In the genomic region with DNA sequence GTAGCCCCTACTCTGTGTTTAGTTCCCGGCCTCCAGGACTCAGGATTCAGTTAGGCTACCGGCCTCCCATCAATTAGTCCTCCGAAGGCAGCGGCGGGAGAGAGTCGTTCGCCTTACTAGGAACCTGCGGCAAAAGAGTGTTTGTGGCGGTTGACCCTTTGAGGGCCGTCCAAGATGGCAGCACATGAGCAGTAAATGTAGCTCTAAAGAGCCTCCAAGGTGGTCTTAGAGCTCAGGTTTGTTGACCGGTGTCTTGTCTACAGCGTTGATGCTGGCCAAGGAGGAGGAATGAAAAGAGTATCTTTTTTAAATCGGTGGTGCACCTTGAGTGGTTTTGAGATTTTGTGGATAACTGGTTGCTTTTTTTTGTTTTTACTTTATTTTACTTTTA, we compare ENCODE assay signal across 9 mouse cellular contexts. TPM values are rescaled to one million over a fixed set of nuclear protein-coding genes. Genes with fewer than 3 reads are reported as not detected.
A peak's percentile ranks its signal among the peaks of the same experiment; 100 is the strongest.
DNase-seq lines count a peak whose midpoint lies in the region; ATAC-seq and TF ChIP-seq lines count a peak whose summit lies in the region.
"Had no signal": no experiment of that assay in that cellular context is flagged by ENCODE, and none has a peak within 500 bp of the region (broad histone marks: within the 10 kb centered on the region; RNA-seq: fewer than 3 reads in every experiment).

No protein-coding gene starts in this region.

- H3K4me1 ChIP-seq in kidney, adult 2 months (ENCODE audit: control insufficient read depth, insufficient read depth, low read length) = peaks cover 4% of the 10 kb centered on the region; the same call in 1 of the 2 replicates
- H3K4me1 ChIP-seq in embryonic facial prominence, embryonic 10.5 days = peaks cover 9% of the 10 kb centered on the region; the same call in 1 of the 2 replicates
- H3K4me1 ChIP-seq in hindbrain, embryonic 16.5 days (ENCODE audit: control insufficient read depth, insufficient read depth, low read depth, low read length) = peaks cover 5% of the 10 kb centered on the region; the same call in 1 of the 2 replicates
- peaks cover 5% of the 10 kb centered on the region; the same call in 1 of the 2 replicates for H3K4me1 ChIP-seq in midbrain, embryonic 12.5 days

- no peaks in the 10 kb centered on the region for H3K9me3 ChIP-seq in embryonic facial prominence, embryonic 10.5 days
- no peaks in the 10 kb centered on the region for H3K9me3 ChIP-seq in hindbrain, embryonic 16.5 days (ENCODE audit: control insufficient read depth, low read length)
- H3K9me3 ChIP-seq in midbrain, embryonic 12.5 days = no peaks in the 10 kb centered on the region

- no peak for TF ChIP-seq POLR2A in kidney, adult 2 months (IDR thresholded peaks at IDR 0.05; ENCODE audit: low read depth, low read length)

- 18% methylated on average over 13 of the region's 13 CpGs for WGBS in kidney, adult 2 months
- 21% methylated on average over 13 of the region's 13 CpGs for WGBS in embryonic facial prominence, embryonic 10.5 days
- WGBS in hindbrain, embryonic 16.5 days = 18% methylated on average over 13 of the region's 13 CpGs
- WGBS in midbrain, embryonic 12.5 days = 18% methylated on average over 13 of the region's 13 CpGs

- no peaks in the 10 kb centered on the region for H3K36me3 ChIP-seq in kidney, adult 2 months (ENCODE audit: control insufficient read depth, insufficient read depth, low read length)
- H3K36me3 ChIP-seq in embryonic facial prominence, embryonic 10.5 days (replicated peaks) = no peaks in the 10 kb centered on the region
- H3K36me3 ChIP-seq in hindbrain, embryonic 16.5 days (ENCODE audit: control insufficient read depth, insufficient read depth, low read length) = no peaks in the 10 kb centered on the region
- no peaks in the 10 kb centered on the region for H3K36me3 ChIP-seq in midbrain, embryonic 12.5 days
- H3K36me3 ChIP-seq: G1E had no signal

- no peaks in the 10 kb centered on the region for H3K27me3 ChIP-seq in kidney, adult 2 months (replicated peaks; ENCODE audit: control insufficient read depth, insufficient read depth, low read length)
- H3K27me3 ChIP-seq in embryonic facial prominence, embryonic 10.5 days (replicated peaks; ENCODE audit: low read depth, poor library complexity, severe bottlenecking) = no peaks in the 10 kb centered on the region
- no peaks in the 10 kb centered on the region for H3K27me3 ChIP-seq in hindbrain, embryonic 16.5 days (replicated peaks; ENCODE audit: control insufficient read depth, insufficient read depth, low read length)
- no peaks in the 10 kb centered on the region for H3K27me3 ChIP-seq in midbrain, embryonic 12.5 days

- H3K4me2 ChIP-seq in hindbrain, embryonic 16.5 days (ENCODE audit: low read length) = peak overlapping the region; percentile 63
- H3K4me2 ChIP-seq in midbrain, embryonic 12.5 days (replicated peaks) = peak overlapping the region; percentile 67

- peak overlapping the region; percentile 75 for H3K4me3 ChIP-seq in kidney, adult 2 months (ENCODE audit: insufficient read depth, low read depth, low read length)
- peak overlapping the region; percentile 70 for H3K4me3 ChIP-seq in embryonic facial prominence, embryonic 10.5 days
- peak overlapping the region; percentile 80 for H3K4me3 ChIP-seq in hindbrain, embryonic 16.5 days (ENCODE audit: low read length)
- peak overlapping the region; percentile 70 for H3K4me3 ChIP-seq in midbrain, embryonic 12.5 days

- H3K27ac ChIP-seq in kidney, adult 2 months (ENCODE audit: insufficient read depth, low read depth, low read length) = 0 out of 2 replicates have a peak overlapping the region, but pooled peaks have one; percentile 61
- H3K27ac ChIP-seq in embryonic facial prominence, embryonic 10.5 days (replicated peaks) = peak overlapping the region; percentile 95
- peak overlapping the region; percentile 99 for H3K27ac ChIP-seq in hindbrain, embryonic 16.5 days (ENCODE audit: low read depth, low read length)
- peak overlapping the region; percentile 95 for H3K27ac ChIP-seq in midbrain, embryonic 12.5 days (replicated peaks)

- peak overlapping the region; percentile 95 for H3K9ac ChIP-seq in hindbrain, embryonic 16.5 days (ENCODE audit: low read depth, low read length)
- peak overlapping the region; percentile 78; the same call in 1 of the 2 replicates for H3K9ac ChIP-seq in midbrain, embryonic 12.5 days (replicated peaks)

- TF ChIP-seq CTCF in kidney, adult 2 months (conservative IDR thresholded peaks at IDR 0.05; ENCODE audit: insufficient read depth, insufficient read length, low read depth, low read length) = no peak

- ATAC-seq in hindbrain, embryonic 16.5 days = peak; percentile 43
- ATAC-seq in midbrain, embryonic 12.5 days (ENCODE audit: low FRiP score, low read depth) = peak; percentile 50; the same call in 1 of the 2 replicates
- no peak for ATAC-seq in monocyte, adult 5-6 weeks (replicated peaks; ENCODE audit: insufficient number of reproducible peaks, low FRiP score, low TSS enrichment, poor library complexity, severe bottlenecking)

- no peak for DNase-seq in kidney, adult 2 months
- no peak for DNase-seq in kidney, postnatal 14 days
- no peak for DNase-seq in embryonic facial prominence, embryonic 10.5 days (ENCODE audit: low spot score)
- no peak for DNase-seq in layer of hippocampus, adult 18-20 months (ENCODE audit: low spot score in 2 of 2)
- DNase-seq in gastrocnemius, adult 18-20 months (ENCODE audit: low spot score) = no peak

RNA-seq across cellular contexts. Expression of a gene that starts 0.3 kb away (rescaled TPM):
- polyA plus RNA-seq in kidney, adult 2 months (2012; rRNA removed) = 0.38 and 0.56 TPM in 2 replicates
- polyA plus RNA-seq in embryonic facial prominence, embryonic 10.5 days (2016; fragmentation: Nextera tagmentation; extraction: Ambion mirVana) = 1.4 and 2.4 TPM in 2 replicates
- 6.6 and 7.0 TPM in 2 replicates for polyA plus RNA-seq in hindbrain, embryonic 16.5 days (2015; fragmentation: Nextera tagmentation; extraction: Ambion mirVana)
- 4.2 TPM in 2 replicates for polyA plus RNA-seq in midbrain, embryonic 12.5 days (2016; fragmentation: Nextera tagmentation; extraction: Ambion mirVana)
- 10 to 100 TPM; 21.9 to 26.6 TPM for total RNA-seq in layer of hippocampus, adult 18-20 months (2021)
- total RNA-seq in gastrocnemius, adult 18-20 months (2021) = 1 to 10 TPM; 7.8 to 8.8 TPM
- total RNA-seq in monocyte, adult 5-6 weeks (2017) = 0.29 to 0.57 TPM in 2 of 3 replicates, not detected in the other
- polyA plus RNA-seq: G1E had no signal

RNA-seq across cellular contexts. Expression of a gene that starts 0.5 kb away (rescaled TPM):
- 0.81 and 0.91 TPM in 2 replicates for polyA plus RNA-seq in kidney, adult 2 months (2012; rRNA removed)
- polyA plus RNA-seq in embryonic facial prominence, embryonic 10.5 days (2016; fragmentation: Nextera tagmentation; extraction: Ambion mirVana) = 2.2 and 2.4 TPM in 2 replicates
- polyA plus RNA-seq in hindbrain, embryonic 16.5 days (2015; fragmentation: Nextera tagmentation; extraction: Ambion mirVana) = 14.2 and 15.5 TPM in 2 replicates
- polyA plus RNA-seq in midbrain, embryonic 12.5 days (2016; fragmentation: Nextera tagmentation; extraction: Ambion mirVana) = 5.7 and 5.9 TPM in 2 replicates
- total RNA-seq in layer of hippocampus, adult 18-20 months (2021) = 10 to 100 TPM; 10.9 to 11.7 TPM
- total RNA-seq in gastrocnemius, adult 18-20 months (2021) = 1 to 10 TPM; 1.4 to 2.3 TPM
- not detected in 3 replicates for total RNA-seq in monocyte, adult 5-6 weeks (2017)
- polyA plus RNA-seq: G1E had no signal

RNA-seq across cellular contexts. Expression of a gene that starts 31.1 kb away (rescaled TPM):
- 0.22 and 0.27 TPM in 2 replicates for polyA plus RNA-seq in kidney, adult 2 months (2012; rRNA removed)
- 0.33 and 0.45 TPM in 2 replicates for polyA plus RNA-seq in embryonic facial prominence, embryonic 10.5 days (2016; fragmentation: Nextera tagmentation; extraction: Ambion mirVana)
- 0.77 and 1.1 TPM in 2 replicates for polyA plus RNA-seq in hindbrain, embryonic 16.5 days (2015; fragmentation: Nextera tagmentation; extraction: Ambion mirVana)
- 0.63 and 0.65 TPM in 2 replicates for polyA plus RNA-seq in midbrain, embryonic 12.5 days (2016; fragmentation: Nextera tagmentation; extraction: Ambion mirVana)
- total RNA-seq in layer of hippocampus, adult 18-20 months (2021) = 1 to 10 TPM; 1.9 to 3.0 TPM
- under 1 TPM; 0.12 to 0.25 TPM for total RNA-seq in gastrocnemius, adult 18-20 months (2021)
- 0.85 TPM in 1 of 3 replicates, not detected in the others for total RNA-seq in monocyte, adult 5-6 weeks (2017)
- polyA plus RNA-seq: G1E had no signal

RNA-seq across cellular contexts. Expression of a gene that starts 48.0 kb away (rescaled TPM):
- 79.8 and 83.7 TPM in 2 replicates for polyA plus RNA-seq in kidney, adult 2 months (2012; rRNA removed)
- polyA plus RNA-seq in embryonic facial prominence, embryonic 10.5 days (2016; fragmentation: Nextera tagmentation; extraction: Ambion mirVana) = 299 and 302 TPM in 2 replicates
- polyA plus RNA-seq in hindbrain, embryonic 16.5 days (2015; fragmentation: Nextera tagmentation; extraction: Ambion mirVana) = 163 and 189 TPM in 2 replicates
- polyA plus RNA-seq in midbrain, embryonic 12.5 days (2016; fragmentation: Nextera tagmentation; extraction: Ambion mirVana) = 326 and 358 TPM in 2 replicates
- 10 to 100 TPM; 68.4 to 76.9 TPM for total RNA-seq in layer of hippocampus, adult 18-20 months (2021)
- total RNA-seq in gastrocnemius, adult 18-20 months (2021) = 10 to 100 TPM; 32.5 to 35.7 TPM
- total RNA-seq in monocyte, adult 5-6 weeks (2017) = 118 to 202 TPM (median 184 TPM) in 3 replicates
